Mouse (Mus musculus) cerebellum, adult 11-12 months (tissue): ENCODE measurements around the gene Zfp345.
"Not testable (repeated sequence)": the region's sequence is repeated elsewhere in the genome, so short reads cannot be mapped to it uniquely, and the experiment has no call there.

Experiments used
- DNase-seq: peaks from one replicate; pipeline ENCODE4 v3.0.0; 2022

Zfp345 gene

GRCm38 (mm10) chr2:150484939-150485778 is at the start of gene Zfp345:
Gene Zfp345 (minus strand): TSS chr2:150485091.
- DNase-seq: not testable (repeated sequence)

- no peak for DNase-seq
Measured at GRCm38 (mm10) chr2:150525703-150526207, 40.9 kb upstream of the Zfp345 start.

GRCm38 (mm10) chr2:150512837-150513236 is 27.9 kb upstream of the Zfp345 start:
- no peak for DNase-seq

GRCm38 (mm10) chr2:150500124-150500973 is 15.5 kb upstream of the Zfp345 start:
- not testable (repeated sequence) for DNase-seq

- no peak for DNase-seq
Measured at GRCm38 (mm10) chr2:150493031-150493430, 8.1 kb upstream of the Zfp345 start.

GRCm38 (mm10) chr2:150451180-150451919 is 33.5 kb downstream of the Zfp345 start, which contains the start of gene Zfp442:
Gene Zfp442 (minus strand): TSS chr2:150451486.
- DNase-seq: peak; percentile 81

- not testable (repeated sequence) for DNase-seq
Measured at GRCm38 (mm10) chr2:150439084-150439483, 45.8 kb downstream of the Zfp345 start.
